Mouse (Mus musculus) olfactory bulb, adult 2 months (tissue): Measurements from ENCODE around the gene Mnd1. TPM values are rescaled to one million over a fixed set of nuclear protein-coding genes. Genes with fewer than 3 reads are reported as not detected.

ENCODE experiments used
- H3K27ac ChIP-seq: fragments of 200-500 bp; 2 replicates; pipeline ENCODE4 v1.5.1; 2012; ENCODE audit warnings: low read depth, low read length; ENCODE audit not compliant: insufficient read depth
- H3K4me1 ChIP-seq: fragments of 200-500 bp; 2 replicates; pipeline ENCODE4 v1.6.1; 2012; ENCODE audit warnings: low read length; ENCODE audit not compliant: control insufficient read depth, insufficient read depth
- H3K4me3 ChIP-seq: fragments of 200-500 bp; 2 replicates; pipeline ENCODE4 v1.5.1; 2012; ENCODE audit warnings: mild to moderate bottlenecking, low read depth, low read length, moderate library complexity; ENCODE audit not compliant: insufficient read depth
- CTCF ChIP-seq: fragments of 200-500 bp; IDR thresholded peaks from 2 replicates; pipeline ENCODE4 v1.5.1; 2012; ENCODE audit warnings: low read depth, mild to moderate bottlenecking, low read length, moderate library complexity; ENCODE audit not compliant: insufficient read depth
- POLR2A ChIP-seq: fragments of 200-500 bp; IDR thresholded peaks from 2 replicates; pipeline ENCODE4 v1.6.1; 2012; ENCODE audit warnings: mild to moderate bottlenecking, low read depth, low read length, moderate library complexity; ENCODE audit not compliant: insufficient read depth
- WGBS: fragments of 180-500 bp; shearing (Covaris S2); methylation state at CpG from one replicate; pipeline ENCODE4 v1.1.7; 2018; 5-methylcytosine and 5-hydroxymethylcytosine counted together
- polyA plus RNA-seq: library from polyadenylated mRNA; stranded (reverse); fragments of >200 nt; gene quantifications from 2 replicates; pipeline ENCODE4 v1.2.4, GENCODE M21; 2012; ENCODE audit warnings: low replicate concordance; ENCODE audit not compliant: missing spikeins, insufficient read depth, insufficient read length

Gene Mnd1
- polyA plus RNA-seq, 1 experiment: not detected

DNA sequence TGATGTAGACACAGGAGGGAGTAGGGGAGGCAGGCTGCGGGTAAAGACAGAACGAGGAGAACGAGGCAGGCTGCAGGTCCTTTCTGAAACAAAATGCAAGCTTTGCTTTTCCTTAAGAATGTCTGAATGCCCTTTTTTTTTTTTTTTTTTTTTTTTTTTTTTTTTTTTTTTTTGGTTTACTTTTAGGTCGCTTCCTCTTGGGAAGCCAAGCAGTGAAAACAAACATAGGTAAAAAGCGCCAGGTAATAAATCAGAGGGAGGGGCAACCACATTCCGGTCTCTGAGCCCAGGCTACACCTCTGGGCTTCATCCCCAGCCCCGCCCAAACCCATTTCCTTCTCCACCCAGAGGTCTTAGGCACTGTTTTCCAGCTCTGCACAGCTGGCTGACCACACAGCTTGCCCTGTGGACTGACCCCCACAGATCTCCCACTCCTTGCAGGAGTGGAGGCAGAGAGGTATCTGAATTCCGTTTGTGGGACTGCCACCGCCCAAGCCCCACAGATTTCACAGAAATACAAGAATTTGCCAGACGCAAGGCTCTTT, 34.1 kb upstream of the Mnd1 start:
- WGBS: 61% methylated on average over 10 of the region's 10 CpGs

DNA sequence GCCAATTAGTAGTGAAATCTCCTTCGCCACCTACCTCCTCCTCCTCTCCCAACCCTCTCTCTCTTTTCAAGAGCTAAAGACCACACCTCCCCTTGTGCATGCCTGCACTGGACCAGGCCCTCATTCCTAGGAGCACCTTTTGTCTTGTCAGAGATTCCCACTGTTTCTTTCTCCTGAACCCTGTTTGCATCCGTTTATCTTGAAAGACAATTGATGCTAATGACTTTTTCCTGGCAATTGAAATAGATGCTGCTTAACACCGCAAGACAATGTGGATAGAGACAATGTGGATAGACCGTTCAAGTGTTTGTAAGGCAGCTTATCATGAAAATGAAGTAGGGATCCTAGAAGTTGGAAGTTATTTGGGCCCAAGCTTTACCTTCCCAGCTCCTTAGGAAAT, 26.1 kb upstream of the Mnd1 start:
- H3K27ac ChIP-seq: no peak overlapping the region
- TF ChIP-seq POLR2A: no peak
- no peak for TF ChIP-seq CTCF
- H3K4me1 ChIP-seq: peaks cover 3% of the 10 kb centered on the region; the same call in 1 of the 2 replicates
- H3K4me3 ChIP-seq: no peak overlapping the region
- WGBS: 48% methylated on average over 4 of the region's 4 CpGs

More for the DNA sequence above, 34.1 kb upstream of the Mnd1 start:
- Histone ChIP-seq H3K27ac (no peak overlapping the region), H3K4me1 (peaks cover 26% of the 10 kb centered on the region), H3K4me3 (no peak overlapping the region)
- no peak for TF ChIP-seq POLR2A
- no peak for TF ChIP-seq CTCF

DNA sequence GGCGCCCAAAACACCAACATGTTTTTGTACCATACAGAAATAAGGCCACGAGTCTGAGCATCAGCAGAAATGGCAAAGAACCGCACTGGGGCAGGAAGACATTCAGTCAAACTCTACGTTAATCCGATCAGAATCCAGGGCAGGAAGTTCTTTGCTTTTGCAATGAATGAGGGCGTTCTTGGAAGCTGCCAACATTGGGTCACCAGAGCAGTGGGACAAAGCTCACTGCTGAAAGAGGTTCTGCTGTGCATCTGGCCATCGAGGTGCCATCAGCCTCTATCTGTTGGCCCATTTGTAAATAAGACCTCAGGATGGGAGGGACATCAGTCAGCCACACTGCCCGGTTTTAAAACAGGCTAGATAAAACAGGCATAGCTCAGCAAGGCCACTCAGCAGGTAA, 25.5 kb upstream of the Mnd1 start:
- H3K4me3 ChIP-seq: no peak overlapping the region
- WGBS: 37% methylated on average over 8 of the region's 8 CpGs
- TF ChIP-seq CTCF: no peak
- TF ChIP-seq POLR2A: no peak
- no peak overlapping the region for H3K27ac ChIP-seq
- H3K4me1 ChIP-seq: peaks cover 3% of the 10 kb centered on the region; the same call in 1 of the 2 replicates

DNA sequence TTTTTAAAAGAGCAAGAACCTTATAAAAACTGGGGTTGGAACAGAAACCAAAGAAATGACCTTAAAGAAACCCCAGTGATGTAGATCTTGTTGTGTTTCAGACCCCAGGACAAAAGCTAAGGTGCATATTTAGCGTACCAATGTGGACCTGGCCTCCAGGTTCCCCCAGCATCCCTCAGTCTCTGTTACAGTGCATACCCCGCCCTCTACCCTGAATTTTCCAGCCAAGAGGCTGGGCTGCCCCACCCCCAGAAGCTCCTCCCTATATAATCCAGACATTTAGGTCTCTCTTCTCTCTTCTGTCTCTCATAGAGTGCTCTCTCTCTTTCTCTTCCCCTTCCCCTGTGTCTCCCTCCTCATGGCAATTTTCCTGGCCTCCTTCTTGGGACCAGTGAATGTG, 24.7 kb upstream of the Mnd1 start:
- Histone ChIP-seq H3K27ac (no peak overlapping the region), H3K4me3 (no peak overlapping the region), H3K4me1 (peaks cover 3% of the 10 kb centered on the region; the same call in 1 of the 2 replicates)
- no peak for TF ChIP-seq POLR2A
- TF ChIP-seq CTCF: no peak
- WGBS: 85% methylated on average over 2 of the region's 2 CpGs

GRCm38 (mm10) chr3:84177834-84178233, 22.2 kb upstream of the Mnd1 start:
- H3K4me3 ChIP-seq: no peak overlapping the region
- H3K27ac ChIP-seq: no peak overlapping the region
- 62% methylated on average over 2 of the region's 2 CpGs for WGBS
- H3K4me1 ChIP-seq: peaks cover 3% of the 10 kb centered on the region; the same call in 1 of the 2 replicates
- TF ChIP-seq CTCF (no peak), POLR2A (no peak)

GRCm38 (mm10) chr3:84175337-84176315, 20.0 kb upstream of the Mnd1 start:
- Histone ChIP-seq H3K4me3 (no peak overlapping the region), H3K4me1 (peaks cover 6% of the 10 kb centered on the region; the same call in 1 of the 2 replicates), H3K27ac (no peak overlapping the region)
- WGBS: 41% methylated on average over 7 of the region's 7 CpGs
- TF ChIP-seq POLR2A (no peak), CTCF (no peak)

GRCm38 (mm10) chr3:84173581-84174154, 18.1 kb upstream of the Mnd1 start, which contains the start of gene Gm6525:
Gene Gm6525 (plus strand): TSS chr3:84174104.
- Histone ChIP-seq H3K4me1 (peaks cover 6% of the 10 kb centered on the region; the same call in 1 of the 2 replicates), H3K4me3 (no peak within 1 kb of the TSS), H3K27ac (no peak within 1 kb of the TSS)
- no peak for TF ChIP-seq CTCF
- TF ChIP-seq POLR2A: no peak
- 50% methylated on average over 11 of the region's 11 CpGs for WGBS

- 55% methylated on average over 11 of the region's 11 CpGs for WGBS
- no peak overlapping the region for H3K27ac ChIP-seq
- H3K4me1 ChIP-seq: peaks cover 6% of the 10 kb centered on the region; the same call in 1 of the 2 replicates
- no peak for TF ChIP-seq CTCF
- TF ChIP-seq POLR2A: no peak
- H3K4me3 ChIP-seq: no peak overlapping the region
Measured at GRCm38 (mm10) chr3:84172406-84172805, 16.8 kb upstream of the Mnd1 start.
